Mouse (Mus musculus) embryonic facial prominence, embryonic 15.5 days (tissue): ENCODE data around the gene Lamc1. TPM values are rescaled to one million over a fixed set of nuclear protein-coding genes. Genes with fewer than 3 reads are reported as not detected.

ENCODE experiments used
- ATAC-seq: fragments of 200-750 bp; cut with Nextera tagmentation; 2 replicates; pipeline ENCODE4 v1.8.0; 2017; ENCODE audit warnings: low read depth, moderate TSS enrichment; ENCODE audit not compliant: insufficient number of reproducible peaks, low FRiP score, low TSS enrichment
- H3K27ac ChIP-seq: fragments of 300-500 bp; sonication (generic); replicated peaks from 2 replicates; pipeline ENCODE4 v1.5.1; 2015; ENCODE audit warnings: mild to moderate bottlenecking, inconsistent platforms
- H3K27me3 ChIP-seq: fragments of 300-500 bp; sonication (generic); 2 replicates; pipeline ENCODE4 v1.6.1; 2015; ENCODE audit warnings: inconsistent platforms
- H3K36me3 ChIP-seq: fragments of 300-500 bp; sonication (generic); 2 replicates; pipeline ENCODE4 v1.6.1; 2015; ENCODE audit warnings: mild to moderate bottlenecking, inconsistent platforms
- H3K4me1 ChIP-seq: fragments of 300-500 bp; sonication (generic); 2 replicates; pipeline ENCODE4 v1.6.1; 2015; ENCODE audit warnings: inconsistent platforms
- H3K4me2 ChIP-seq: fragments of 300-500 bp; sonication (generic); replicated peaks from 2 replicates; pipeline ENCODE4 v1.6.1; 2015; ENCODE audit warnings: mild to moderate bottlenecking, inconsistent platforms
- H3K4me3 ChIP-seq: fragments of 300-500 bp; sonication (generic); replicated peaks from 2 replicates; pipeline ENCODE4 v1.5.1; 2015; ENCODE audit warnings: mild to moderate bottlenecking, inconsistent platforms
- H3K9ac ChIP-seq: fragments of 300-500 bp; sonication (generic); 2 replicates; pipeline ENCODE4 v1.6.1; 2015; ENCODE audit warnings: inconsistent platforms
- H3K9me3 ChIP-seq: fragments of 300-500 bp; sonication (generic); replicated peaks from 2 replicates; pipeline ENCODE4 v1.6.1; 2016; ENCODE audit warnings: inconsistent platforms
- WGBS: fragments of 180-500 bp; shearing (Covaris S2); methylation state at CpG from one replicate; pipeline ENCODE4 v1.1.7; 2015; 5-methylcytosine and 5-hydroxymethylcytosine counted together
- polyA plus RNA-seq: library from polyadenylated mRNA; unstranded; fragments of >200 nt; fragmentation: Nextera tagmentation; extraction: Ambion mirVana; gene quantifications from 2 replicates; pipeline ENCODE4 v1.2.1, GENCODE M21; 2015

The Lamc1 gene
- polyA plus RNA-seq, 1 experiment from 2014 or later: 48.4 TPM

GRCm38 (mm10) chr1:153259752-153260300 is 72.8 kb downstream of the Lamc1 start:
- H3K4me3 ChIP-seq: no peak overlapping the region
- 51% methylated on average over 5 of the region's 5 CpGs for WGBS

GRCm38 (mm10) chr1:153252540-153253210 is 79.9 kb downstream of the Lamc1 start:
- Histone ChIP-seq H3K9me3 (no peaks in the 10 kb centered on the region), H3K27me3 (no peaks in the 10 kb centered on the region), H3K4me1 (no peaks in the 10 kb centered on the region), H3K9ac (no peak overlapping the region), H3K27ac (no peak overlapping the region), H3K4me3 (no peak overlapping the region), H3K4me2 (no peak overlapping the region), H3K36me3 (peaks cover 45% of the 10 kb centered on the region)
- 72% methylated on average over 4 of the region's 4 CpGs for WGBS
- ATAC-seq: no peak

More at GRCm38 (mm10) chr1:153259752-153260300, 72.8 kb downstream of the Lamc1 start:
- no peak overlapping the region for H3K27ac ChIP-seq
- no peaks in the 10 kb centered on the region for H3K27me3 ChIP-seq
- peaks cover 7% of the 10 kb centered on the region for H3K4me1 ChIP-seq
- H3K36me3 ChIP-seq: peaks cover 9% of the 10 kb centered on the region
- H3K4me2 ChIP-seq: no peak overlapping the region
- H3K9ac ChIP-seq: no peak overlapping the region
- no peak for ATAC-seq
- H3K9me3 ChIP-seq: no peaks in the 10 kb centered on the region

GRCm38 (mm10) chr1:153251590-153252206 is 80.9 kb downstream of the Lamc1 start:
- H3K4me1 ChIP-seq: no peaks in the 10 kb centered on the region
- peaks cover 55% of the 10 kb centered on the region for H3K36me3 ChIP-seq
- no peaks in the 10 kb centered on the region for H3K27me3 ChIP-seq
- H3K4me2 ChIP-seq: no peak overlapping the region
- 93% methylated on average over 12 of the region's 12 CpGs for WGBS
- no peaks in the 10 kb centered on the region for H3K9me3 ChIP-seq
- H3K9ac ChIP-seq: no peak overlapping the region
- no peak overlapping the region for H3K27ac ChIP-seq
- ATAC-seq: no peak
- no peak overlapping the region for H3K4me3 ChIP-seq

- Histone ChIP-seq H3K36me3 (peaks cover 67% of the 10 kb centered on the region), H3K27ac (no peak overlapping the region), H3K4me1 (peaks cover 5% of the 10 kb centered on the region; the same call in 1 of the 2 replicates), H3K27me3 (no peaks in the 10 kb centered on the region), H3K9me3 (no peaks in the 10 kb centered on the region), H3K4me3 (no peak overlapping the region), H3K4me2 (no peak overlapping the region), H3K9ac (no peak overlapping the region)
- WGBS: 41% methylated on average over 7 of the region's 7 CpGs
- no peak for ATAC-seq
Measured at GRCm38 (mm10) chr1:153241346-153241745, 91.2 kb downstream of the Lamc1 start.

GRCm38 (mm10) chr1:153235576-153235975 is 97.0 kb downstream of the Lamc1 start:
- H3K4me2 ChIP-seq: no peak overlapping the region
- WGBS: 59% methylated on average over 4 of the region's 4 CpGs
- no peaks in the 10 kb centered on the region for H3K27me3 ChIP-seq
- no peaks in the 10 kb centered on the region for H3K9me3 ChIP-seq
- no peak overlapping the region for H3K9ac ChIP-seq
- peaks cover 47% of the 10 kb centered on the region for H3K36me3 ChIP-seq
- no peak overlapping the region for H3K4me3 ChIP-seq
- ATAC-seq: no peak
- H3K27ac ChIP-seq: no peak overlapping the region
- H3K4me1 ChIP-seq: no peaks in the 10 kb centered on the region

GRCm38 (mm10) chr1:153231681-153232080 is 100.9 kb downstream of the Lamc1 start:
- ATAC-seq: no peak
- Histone ChIP-seq H3K9me3 (no peaks in the 10 kb centered on the region), H3K9ac (no peak overlapping the region), H3K36me3 (peaks cover 64% of the 10 kb centered on the region), H3K4me1 (no peaks in the 10 kb centered on the region), H3K4me3 (no peak overlapping the region), H3K27ac (no peak overlapping the region), H3K4me2 (no peak overlapping the region), H3K27me3 (no peaks in the 10 kb centered on the region)
- 84% methylated on average over 9 of the region's 9 CpGs for WGBS

GRCm38 (mm10) chr1:153227916-153228315 is 104.7 kb downstream of the Lamc1 start:
- no peaks in the 10 kb centered on the region for H3K4me1 ChIP-seq
- H3K9me3 ChIP-seq: no peaks in the 10 kb centered on the region
- H3K27me3 ChIP-seq: no peaks in the 10 kb centered on the region
- no peak overlapping the region for H3K4me2 ChIP-seq
- H3K36me3 ChIP-seq: peaks cover 73% of the 10 kb centered on the region
- WGBS: 76% methylated on average over 4 of the region's 4 CpGs
- no peak overlapping the region for H3K4me3 ChIP-seq
- ATAC-seq: no peak
- no peak overlapping the region for H3K27ac ChIP-seq
- no peak overlapping the region for H3K9ac ChIP-seq

GRCm38 (mm10) chr1:153227096-153227495 is 105.5 kb downstream of the Lamc1 start:
- Histone ChIP-seq H3K36me3 (peaks cover 75% of the 10 kb centered on the region), H3K4me2 (no peak overlapping the region), H3K9ac (no peak overlapping the region), H3K4me3 (no peak overlapping the region), H3K9me3 (no peaks in the 10 kb centered on the region), H3K27me3 (no peaks in the 10 kb centered on the region), H3K4me1 (no peaks in the 10 kb centered on the region), H3K27ac (no peak overlapping the region)
- WGBS: 82% methylated on average over 8 of the region's 8 CpGs
- no peak for ATAC-seq

- Histone ChIP-seq H3K36me3 (peaks cover 75% of the 10 kb centered on the region), H3K27ac (0 out of 2 replicates have a peak overlapping the region, but pooled peaks have one; percentile 14), H3K27me3 (no peaks in the 10 kb centered on the region), H3K4me3 (no peak overlapping the region), H3K4me2 (no peak overlapping the region), H3K9me3 (no peaks in the 10 kb centered on the region), H3K4me1 (no peaks in the 10 kb centered on the region), H3K9ac (no peak overlapping the region)
- 82% methylated on average over 21 of the region's 21 CpGs for WGBS
- ATAC-seq: no peak
Measured at GRCm38 (mm10) chr1:153225786-153226725, 106.5 kb downstream of the Lamc1 start.

- Histone ChIP-seq H3K9me3 (no peaks in the 10 kb centered on the region), H3K36me3 (peaks cover 74% of the 10 kb centered on the region), H3K27ac (no peak overlapping the region), H3K9ac (no peak overlapping the region), H3K4me1 (no peaks in the 10 kb centered on the region), H3K4me2 (no peak overlapping the region), H3K27me3 (no peaks in the 10 kb centered on the region), H3K4me3 (no peak overlapping the region)
- WGBS: 63% methylated on average over 5 of the region's 5 CpGs
- ATAC-seq: no peak
Measured at GRCm38 (mm10) chr1:153224331-153224730, 108.3 kb downstream of the Lamc1 start.

GRCm38 (mm10) chr1:153219376-153219775 is 113.2 kb downstream of the Lamc1 start:
- no peaks in the 10 kb centered on the region for H3K4me1 ChIP-seq
- H3K9me3 ChIP-seq: no peaks in the 10 kb centered on the region
- no peaks in the 10 kb centered on the region for H3K27me3 ChIP-seq
- H3K36me3 ChIP-seq: peaks cover 41% of the 10 kb centered on the region
- WGBS: 59% methylated on average over 9 of the region's 9 CpGs
- no peak overlapping the region for H3K9ac ChIP-seq
- H3K27ac ChIP-seq: no peak overlapping the region
- no peak overlapping the region for H3K4me2 ChIP-seq
- no peak overlapping the region for H3K4me3 ChIP-seq
- no peak for ATAC-seq
